Mouse (Mus musculus) liver, embryonic 18 days (tissue): ENCODE measurements around the gene Sptan1. TPM values are rescaled to one million over a fixed set of nuclear protein-coding genes. Genes with fewer than 3 reads are reported as not detected.

ENCODE experiments used
- polyA plus RNA-seq: library from polyadenylated mRNA; depleted of rRNA; stranded (reverse); fragments of >200 nt; gene quantifications from 2 replicates; pipeline ENCODE4 v1.2.3, GENCODE M21; 2012; rRNA removed

Gene Sptan1
- polyA plus RNA-seq: 34.7 and 35.9 TPM in 2 replicates

GRCm38 (mm10) chr2:29965250-29965843 is at the start of gene Sptan1:
Sptan1 (plus strand) TSS chr2:29965560.

GRCm38 (mm10) chr2:29934906-29935599 is 30.3 kb upstream of the Sptan1 start, which contains the start of gene Gle1:
Gle1 (plus strand) TSS chr2:29935426.

GRCm38 (mm10) chr2:30048699-30049388 is 83.5 kb downstream of the Sptan1 start, which contains the start of gene Wdr34:
Wdr34 (minus strand) TSS chr2:30048881.

GRCm38 (mm10) chr2:30057223-30057904 is 92.0 kb downstream of the Sptan1 start, which contains the start of gene Set:
Set (plus strand) TSS chr2:30057378.

GRCm38 (mm10) chr2:30077502-30078348 is 112.4 kb downstream of the Sptan1 start, which contains the start of gene Pkn3:
Pkn3 (plus strand) TSS chr2:30077684.

Other genes starting within 250 kb of the Sptan1 start
- gene Gm13420, start 213.9 kb upstream of the Sptan1 start, polyA plus RNA-seq: 0.45 and 0.77 TPM in 2 replicates
- not detected in 2 replicates for gene Gm13547, start 206.2 kb upstream of the Sptan1 start, polyA plus RNA-seq
- 9.4 and 9.7 TPM in 2 replicates for gene Coq4, start 178.1 kb upstream of the Sptan1 start, polyA plus RNA-seq
- 9.4 and 10.8 TPM in 2 replicates for gene Trub2, start 177.1 kb upstream of the Sptan1 start, polyA plus RNA-seq
- gene Slc27a4, start 162.9 kb upstream of the Sptan1 start, polyA plus RNA-seq: 6.7 and 7.1 TPM in 2 replicates
- gene Urm1, start 145.5 kb upstream of the Sptan1 start, polyA plus RNA-seq: 13.4 and 14.4 TPM in 2 replicates
- gene Cercam, start 96.4 kb upstream of the Sptan1 start, polyA plus RNA-seq: 7.1 and 9.2 TPM in 2 replicates
- gene Odf2, start 76.3 kb upstream of the Sptan1 start, polyA plus RNA-seq: 13.0 and 18.6 TPM in 2 replicates
- 8.3 and 9.8 TPM in 2 replicates for gene Gle1, start 30.1 kb upstream of the Sptan1 start, polyA plus RNA-seq
- gene Wdr34, start 83.3 kb downstream of the Sptan1 start, polyA plus RNA-seq: 5.3 and 5.4 TPM in 2 replicates
- 100 and 111 TPM in 2 replicates for gene Set, start 91.8 kb downstream of the Sptan1 start, polyA plus RNA-seq
- gene Pkn3, start 112.1 kb downstream of the Sptan1 start, polyA plus RNA-seq: 2.3 and 2.7 TPM in 2 replicates
- gene Zdhhc12, start 128.1 kb downstream of the Sptan1 start, polyA plus RNA-seq: 33.0 and 37.5 TPM in 2 replicates
- gene Zer1, start 159.0 kb downstream of the Sptan1 start, polyA plus RNA-seq: 8.0 and 9.3 TPM in 2 replicates
- gene Tbc1d13, start 168.2 kb downstream of the Sptan1 start, polyA plus RNA-seq: 12.2 and 12.7 TPM in 2 replicates
- gene Endog, start 205.9 kb downstream of the Sptan1 start, polyA plus RNA-seq: 32.1 and 36.9 TPM in 2 replicates
- 14.3 and 15.6 TPM in 2 replicates for gene Spout1, start 212.9 kb downstream of the Sptan1 start, polyA plus RNA-seq
- 57.7 and 63.7 TPM in 2 replicates for gene Kyat1, start 240.3 kb downstream of the Sptan1 start, polyA plus RNA-seq